Mouse (Mus musculus) kidney, postnatal 14 days (tissue): ENCODE measurements around the gene Arhgef38.
A peak's percentile ranks its signal among the peaks of the same experiment; 100 is the strongest.

Experiments used
- DNase-seq: peaks from one replicate; pipeline ENCODE4 v3.0.0; 2022; ENCODE audit warnings: mixed read lengths

Gene Arhgef38

GRCm38 (mm10) chr3:133091121-133091663 is 143.6 kb downstream of the Arhgef38 start:
- DNase-seq: no peak

- no peak for DNase-seq
Measured at GRCm38 (mm10) chr3:133090247-133091120, 144.3 kb downstream of the Arhgef38 start.

GRCm38 (mm10) chr3:133085858-133086257 is 148.9 kb downstream of the Arhgef38 start:
- peak; percentile 12 for DNase-seq

- no peak for DNase-seq
Measured at GRCm38 (mm10) chr3:133082736-133083135, 152.0 kb downstream of the Arhgef38 start.

- no peak for DNase-seq
Measured at GRCm38 (mm10) chr3:133075560-133075959, 159.2 kb downstream of the Arhgef38 start.
